Mouse (Mus musculus): ENCODE measurements around the gene AF366264. TPM values are rescaled to one million over a fixed set of nuclear protein-coding genes. Genes with fewer than 3 reads are reported as not detected.
"Not testable (repeated sequence)": the region's sequence is repeated elsewhere in the genome, so short reads cannot be mapped to it uniquely, and the experiment has no call there.

Gene AF366264
- polyA plus RNA-seq (2014; fragmentation: Nextera tagmentation; extraction: Ambion mirVana): not detected in 2 replicates

- not testable (repeated sequence) for H3K27me3 ChIP-seq (ENCODE audit: control insufficient read depth, insufficient read depth, low read length); H3K4me2 ChIP-seq; H3K9ac ChIP-seq (ENCODE audit: low read depth, low read length); H3K27ac ChIP-seq (ENCODE audit: low read depth, low read length); H3K4me3 ChIP-seq (ENCODE audit: low read depth, low read length); H3K36me3 ChIP-seq (ENCODE audit: control insufficient read depth, insufficient read depth, low read length); ATAC-seq (replicated peaks; ENCODE audit: insufficient number of reproducible peaks, low FRiP score, low TSS enrichment); H3K9me3 ChIP-seq (replicated peaks; ENCODE audit: control insufficient read depth, low read length); H3K4me1 ChIP-seq (ENCODE audit: control insufficient read depth, insufficient read depth, low read length)
- 77% methylated on average over 5 of the region's 5 CpGs for WGBS (ENCODE audit: insufficient replicate concordance)
Measured at GRCm38 (mm10) chr8:13838289-13838688, at the start of gene AF366264. TSS of gene AF366264 (minus strand) at chr8:13838389.

GRCm38 (mm10) chr8:13843286-13843685 lies 5.1 kb upstream of the AF366264 start:
- 85% methylated on average over 1 of the region's 1 CpGs for WGBS (ENCODE audit: insufficient replicate concordance)
- not testable (repeated sequence) for H3K9ac ChIP-seq (ENCODE audit: low read depth, low read length); H3K27ac ChIP-seq (ENCODE audit: low read depth, low read length); ATAC-seq (replicated peaks; ENCODE audit: insufficient number of reproducible peaks, low FRiP score, low TSS enrichment); H3K36me3 ChIP-seq (ENCODE audit: control insufficient read depth, insufficient read depth, low read length); H3K27me3 ChIP-seq (ENCODE audit: control insufficient read depth, insufficient read depth, low read length); H3K4me3 ChIP-seq (ENCODE audit: low read depth, low read length); H3K9me3 ChIP-seq (replicated peaks; ENCODE audit: control insufficient read depth, low read length); H3K4me1 ChIP-seq (ENCODE audit: control insufficient read depth, insufficient read depth, low read length); H3K4me2 ChIP-seq

- Histone ChIP-seq H3K36me3 (ENCODE audit: control insufficient read depth, insufficient read depth, low read length) (no peaks in the 10 kb centered on the region), H3K27ac (ENCODE audit: low read depth, low read length) (no peak overlapping the region), H3K4me1 (ENCODE audit: control insufficient read depth, insufficient read depth, low read length) (no peaks in the 10 kb centered on the region), H3K27me3 (ENCODE audit: control insufficient read depth, insufficient read depth, low read length) (no peaks in the 10 kb centered on the region), H3K4me2 (no peak overlapping the region), H3K9ac (ENCODE audit: low read depth, low read length) (no peak overlapping the region), H3K9me3 (replicated peaks; ENCODE audit: control insufficient read depth, low read length) (no peaks in the 10 kb centered on the region), H3K4me3 (ENCODE audit: low read depth, low read length) (no peak overlapping the region)
- no peak for ATAC-seq (replicated peaks; ENCODE audit: insufficient number of reproducible peaks, low FRiP score, low TSS enrichment)
- 72% methylated on average over 7 of the region's 7 CpGs for WGBS (ENCODE audit: insufficient replicate concordance)
Measured at GRCm38 (mm10) chr8:13828598-13829172, 9.5 kb downstream of the AF366264 start.

GRCm38 (mm10) chr8:13799566-13799965 lies 38.6 kb downstream of the AF366264 start:
- peaks cover 26% of the 10 kb centered on the region for H3K36me3 ChIP-seq (ENCODE audit: control insufficient read depth, insufficient read depth, low read length)
- WGBS (ENCODE audit: insufficient replicate concordance): 87% methylated on average over 5 of the region's 5 CpGs
- H3K9ac ChIP-seq (ENCODE audit: low read depth, low read length): no peak overlapping the region
- H3K9me3 ChIP-seq (replicated peaks; ENCODE audit: control insufficient read depth, low read length): no peaks in the 10 kb centered on the region
- no peak overlapping the region for H3K4me3 ChIP-seq (ENCODE audit: low read depth, low read length)
- no peak overlapping the region for H3K4me2 ChIP-seq
- no peaks in the 10 kb centered on the region for H3K27me3 ChIP-seq (ENCODE audit: control insufficient read depth, insufficient read depth, low read length)
- ATAC-seq (replicated peaks; ENCODE audit: insufficient number of reproducible peaks, low FRiP score, low TSS enrichment): no peak
- H3K27ac ChIP-seq (ENCODE audit: low read depth, low read length): no peak overlapping the region
- H3K4me1 ChIP-seq (ENCODE audit: control insufficient read depth, insufficient read depth, low read length): no peaks in the 10 kb centered on the region

- no peak for ATAC-seq (replicated peaks; ENCODE audit: insufficient number of reproducible peaks, low FRiP score, low TSS enrichment)
- H3K4me3 ChIP-seq (ENCODE audit: low read depth, low read length): no peak overlapping the region
- H3K4me1 ChIP-seq (ENCODE audit: control insufficient read depth, insufficient read depth, low read length): no peaks in the 10 kb centered on the region
- H3K9me3 ChIP-seq (replicated peaks; ENCODE audit: control insufficient read depth, low read length): no peaks in the 10 kb centered on the region
- no peak overlapping the region for H3K4me2 ChIP-seq
- peaks cover 34% of the 10 kb centered on the region for H3K36me3 ChIP-seq (ENCODE audit: control insufficient read depth, insufficient read depth, low read length)
- H3K9ac ChIP-seq (ENCODE audit: low read depth, low read length): no peak overlapping the region
- H3K27ac ChIP-seq (ENCODE audit: low read depth, low read length): no peak overlapping the region
- H3K27me3 ChIP-seq (ENCODE audit: control insufficient read depth, insufficient read depth, low read length): no peaks in the 10 kb centered on the region
- WGBS (ENCODE audit: insufficient replicate concordance): 90% methylated on average over 5 of the region's 5 CpGs
Measured at GRCm38 (mm10) chr8:13797676-13798075, 40.5 kb downstream of the AF366264 start.

GRCm38 (mm10) chr8:13793746-13794101 lies 44.5 kb downstream of the AF366264 start:
- H3K4me2 ChIP-seq: no peak overlapping the region
- H3K27ac ChIP-seq (ENCODE audit: low read depth, low read length): no peak overlapping the region
- H3K4me3 ChIP-seq (ENCODE audit: low read depth, low read length): no peak overlapping the region
- no peaks in the 10 kb centered on the region for H3K9me3 ChIP-seq (replicated peaks; ENCODE audit: control insufficient read depth, low read length)
- no peaks in the 10 kb centered on the region for H3K4me1 ChIP-seq (ENCODE audit: control insufficient read depth, insufficient read depth, low read length)
- H3K9ac ChIP-seq (ENCODE audit: low read depth, low read length): no peak overlapping the region
- WGBS (ENCODE audit: insufficient replicate concordance): 91% methylated on average over 11 of the region's 11 CpGs
- H3K27me3 ChIP-seq (ENCODE audit: control insufficient read depth, insufficient read depth, low read length): no peaks in the 10 kb centered on the region
- no peak for ATAC-seq (replicated peaks; ENCODE audit: insufficient number of reproducible peaks, low FRiP score, low TSS enrichment)
- H3K36me3 ChIP-seq (ENCODE audit: control insufficient read depth, insufficient read depth, low read length): peaks cover 43% of the 10 kb centered on the region

- H3K36me3 ChIP-seq (ENCODE audit: control insufficient read depth, insufficient read depth, low read length): peaks cover 40% of the 10 kb centered on the region
- no peak overlapping the region for H3K4me2 ChIP-seq
- H3K9ac ChIP-seq (ENCODE audit: low read depth, low read length): no peak overlapping the region
- no peaks in the 10 kb centered on the region for H3K4me1 ChIP-seq (ENCODE audit: control insufficient read depth, insufficient read depth, low read length)
- no peak overlapping the region for H3K4me3 ChIP-seq (ENCODE audit: low read depth, low read length)
- no peaks in the 10 kb centered on the region for H3K27me3 ChIP-seq (ENCODE audit: control insufficient read depth, insufficient read depth, low read length)
- no peaks in the 10 kb centered on the region for H3K9me3 ChIP-seq (replicated peaks; ENCODE audit: control insufficient read depth, low read length)
- no peak for ATAC-seq (replicated peaks; ENCODE audit: insufficient number of reproducible peaks, low FRiP score, low TSS enrichment)
- 85% methylated on average over 8 of the region's 8 CpGs for WGBS (ENCODE audit: insufficient replicate concordance)
- no peak overlapping the region for H3K27ac ChIP-seq (ENCODE audit: low read depth, low read length)
Measured at GRCm38 (mm10) chr8:13793097-13793745, 45.0 kb downstream of the AF366264 start.

- Histone ChIP-seq H3K9ac (ENCODE audit: low read depth, low read length) (no peak overlapping the region), H3K36me3 (ENCODE audit: control insufficient read depth, insufficient read depth, low read length) (peaks cover 19% of the 10 kb centered on the region), H3K9me3 (replicated peaks; ENCODE audit: control insufficient read depth, low read length) (no peaks in the 10 kb centered on the region), H3K4me2 (no peak overlapping the region), H3K4me3 (ENCODE audit: low read depth, low read length) (no peak overlapping the region), H3K27ac (ENCODE audit: low read depth, low read length) (no peak overlapping the region), H3K4me1 (ENCODE audit: control insufficient read depth, insufficient read depth, low read length) (peaks cover 7% of the 10 kb centered on the region), H3K27me3 (ENCODE audit: control insufficient read depth, insufficient read depth, low read length) (no peaks in the 10 kb centered on the region)
- ATAC-seq (replicated peaks; ENCODE audit: insufficient number of reproducible peaks, low FRiP score, low TSS enrichment): no peak
- WGBS (ENCODE audit: insufficient replicate concordance): 91% methylated on average over 8 of the region's 8 CpGs
Measured at GRCm38 (mm10) chr8:13789606-13790005, 48.6 kb downstream of the AF366264 start.

GRCm38 (mm10) chr8:13785764-13786299 lies 52.4 kb downstream of the AF366264 start:
- peak overlapping the region; percentile 77 for H3K4me3 ChIP-seq (ENCODE audit: low read depth, low read length)
- no peaks in the 10 kb centered on the region for H3K27me3 ChIP-seq (ENCODE audit: control insufficient read depth, insufficient read depth, low read length)
- H3K9ac ChIP-seq (ENCODE audit: low read depth, low read length): peak overlapping the region; percentile 98
- peak overlapping the region; percentile 73 for H3K4me2 ChIP-seq
- ATAC-seq (replicated peaks; ENCODE audit: insufficient number of reproducible peaks, low FRiP score, low TSS enrichment): peak; percentile 95
- under 1% methylated on average over 47 of the region's 47 CpGs for WGBS (ENCODE audit: insufficient replicate concordance)
- H3K27ac ChIP-seq (ENCODE audit: low read depth, low read length): peak overlapping the region; percentile 97
- peaks cover 12% of the 10 kb centered on the region for H3K4me1 ChIP-seq (ENCODE audit: control insufficient read depth, insufficient read depth, low read length)
- peaks cover 15% of the 10 kb centered on the region for H3K36me3 ChIP-seq (ENCODE audit: control insufficient read depth, insufficient read depth, low read length)
- H3K9me3 ChIP-seq (replicated peaks; ENCODE audit: control insufficient read depth, low read length): no peaks in the 10 kb centered on the region
